Mouse (Mus musculus) splenic B cell, adult 2 months (primary cell): Measurements from ENCODE around the gene Tm9sf1.

Source experiments
- DNase-seq: peaks from one replicate; pipeline ENCODE4 v3.0.0-alpha.2; 2011; ENCODE audit warnings: low read depth, low spot score
- H3K27me3 ChIP-seq: 2 replicates; pipeline ENCODE4 v1.6.1; 2012; ENCODE audit warnings: mild to moderate bottlenecking, low read length, moderate library complexity, mixed read lengths; ENCODE audit not compliant: control insufficient read depth, poor library complexity, insufficient read depth, severe bottlenecking
- H3K36me3 ChIP-seq: 2 replicates; pipeline ENCODE4 v1.6.1; 2012; ENCODE audit warnings: mild to moderate bottlenecking, low read length, moderate library complexity, mixed read lengths; ENCODE audit not compliant: control insufficient read depth, poor library complexity, insufficient read depth, severe bottlenecking

Gene Tm9sf1

DNA sequence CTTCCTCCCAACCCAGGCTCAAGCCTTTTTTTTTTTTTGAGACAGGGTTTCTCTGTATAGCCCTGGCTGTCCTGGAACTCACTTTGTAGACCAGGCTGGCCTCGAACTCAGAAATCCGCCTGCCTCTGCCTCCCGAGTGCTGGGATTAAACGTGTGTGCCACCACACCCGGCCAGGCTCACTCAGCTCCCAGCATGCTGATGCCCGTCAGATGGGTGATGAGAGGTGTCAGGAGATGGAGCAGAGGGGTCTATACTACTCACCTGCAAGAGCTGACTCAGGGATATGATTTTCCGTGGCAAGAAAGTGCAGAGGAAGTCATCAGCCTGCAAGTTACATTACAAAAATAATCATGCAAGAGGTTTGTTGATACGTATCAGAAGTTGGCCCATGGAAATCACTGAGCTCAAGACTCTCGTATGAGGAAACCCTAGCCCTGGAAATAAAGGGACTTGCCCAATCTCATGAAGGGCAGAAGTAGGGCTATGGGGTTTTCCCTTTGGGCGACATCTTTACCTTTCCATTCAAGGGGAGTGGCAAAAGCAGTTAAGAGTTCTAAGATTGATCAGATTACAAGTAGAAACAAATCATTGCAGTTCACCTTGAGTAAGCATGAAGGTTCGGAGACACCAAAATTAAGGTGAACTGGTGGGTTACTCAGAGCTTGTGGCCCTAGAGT, 53.7 kb downstream of the Tm9sf1 start:
- DNase-seq: peak; percentile 69
- H3K36me3 ChIP-seq: peaks cover 3% of the 10 kb centered on the region; the same call in 1 of the 2 replicates

DNA sequence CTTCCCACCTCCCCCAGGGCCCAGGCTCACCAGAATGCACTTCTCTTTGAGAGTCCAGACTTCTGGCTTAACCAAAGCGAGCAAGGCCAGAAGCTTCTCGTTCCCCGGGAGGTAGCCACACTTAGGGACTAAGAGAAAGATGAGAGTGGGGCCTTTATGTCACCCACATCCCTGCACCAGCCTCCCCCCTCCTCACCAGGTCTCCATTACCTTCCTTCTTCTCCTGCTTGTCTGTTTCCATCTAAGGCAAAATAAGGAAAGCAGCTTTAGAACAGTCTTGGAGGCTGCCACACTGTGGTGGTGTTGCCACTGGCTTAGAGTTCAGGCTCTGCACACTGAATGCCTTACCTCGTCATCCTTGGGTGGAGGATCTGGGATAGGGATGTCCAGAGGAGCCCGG, 54.3 kb downstream of the Tm9sf1 start:
- DNase-seq: no peak
- Histone ChIP-seq H3K36me3 (no peaks in the 10 kb centered on the region; the same call in 1 of the 2 replicates), H3K27me3 (no peaks in the 10 kb centered on the region)

More for the DNA sequence above, 53.7 kb downstream of the Tm9sf1 start:
- no peaks in the 10 kb centered on the region for H3K27me3 ChIP-seq

DNA sequence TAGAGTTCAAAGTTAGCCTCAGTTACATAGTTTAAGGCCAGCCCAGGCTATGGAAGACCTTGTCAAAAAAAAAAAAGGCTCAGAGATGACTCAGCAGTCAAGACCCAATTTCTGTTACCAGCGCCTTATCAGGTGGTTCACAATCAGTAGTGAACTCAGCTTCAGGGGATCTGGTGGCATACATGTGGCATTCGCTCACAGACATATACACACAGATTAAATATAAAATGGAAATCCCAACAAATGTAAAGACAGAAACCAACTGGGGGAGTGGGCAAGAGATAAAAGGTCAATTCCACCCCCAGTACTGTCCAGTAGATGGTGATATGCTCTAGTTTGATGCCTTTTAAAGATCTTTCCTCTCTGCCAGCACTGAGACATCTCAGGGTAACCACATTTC, 57.5 kb downstream of the Tm9sf1 start:
- no peaks in the 10 kb centered on the region; the same call in 1 of the 2 replicates for H3K36me3 ChIP-seq
- no peaks in the 10 kb centered on the region for H3K27me3 ChIP-seq
- no peak for DNase-seq
